Mouse (Mus musculus) cortical plate, adult 2 months (tissue): Measurements from ENCODE around the gene Flt3l.

Experiments
- CTCF ChIP-seq: fragments of 200-500 bp; IDR thresholded peaks from 2 replicates; pipeline ENCODE4 v1.5.1; 2011; ENCODE audit warnings: mild to moderate bottlenecking, control low read depth, low read length; ENCODE audit not compliant: insufficient read depth; ENCODE audit errors: extremely low read depth
- POLR2A ChIP-seq: fragments of 200-500 bp; IDR thresholded peaks from 2 replicates; pipeline ENCODE4 v1.6.1; 2011; ENCODE audit warnings: mild to moderate bottlenecking, low read length, control low read depth; ENCODE audit not compliant: insufficient read depth; ENCODE audit errors: extremely low read depth

GRCm38 (mm10) chr7:45164833-45165232 lies 28.6 kb upstream of the Flt3l start:
- TF ChIP-seq CTCF (no peak), POLR2A (peak; percentile 25; the same call in 1 of the 2 replicates)
